1 mouse cellular context compared by ENCODE assay signal in the genomic region with DNA sequence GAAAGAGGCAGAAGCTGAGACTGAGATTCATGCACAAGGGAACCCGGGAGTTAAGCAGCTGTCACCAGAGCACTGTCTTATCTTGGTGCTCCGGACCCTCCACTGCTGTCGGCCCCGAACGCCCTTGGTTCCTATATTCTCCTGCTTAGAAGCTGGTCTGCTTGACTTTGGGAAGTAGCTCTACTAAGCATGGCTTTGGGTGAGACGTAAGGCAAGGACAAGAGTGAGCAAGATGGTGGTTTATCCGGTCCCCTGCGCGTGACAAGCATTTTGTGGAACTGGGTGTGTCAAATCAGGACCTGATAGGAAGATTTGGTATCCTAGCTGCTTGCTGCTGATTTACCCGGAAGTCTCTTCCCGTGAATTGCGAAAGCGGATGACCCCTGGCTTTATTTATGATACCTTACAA.
A peak's percentile ranks its signal among the peaks of the same experiment; 100 is the strongest.
TF ChIP-seq lines count a peak whose summit lies in the region.

No protein-coding gene starts in this region.

TF ChIP-seq in MEL, 35 proteins besides CTCF, POLR2A, EP300 and RAD21:
- 0 out of 2 replicates have a peak, but pooled peaks have one; percentile 8 for TF ChIP-seq NRF1 (IDR thresholded peaks at IDR 0.05; ENCODE audit: insufficient read depth, low read depth, low read length, poor library complexity, severe bottlenecking)
- TF ChIP-seq GATA1 (IDR thresholded peaks at IDR 0.05; ENCODE audit: low read depth, low read length) = peak; percentile 26; the same call in 1 of the 2 replicates
- TF ChIP-seq ZMIZ1 (IDR thresholded peaks at IDR 0.05; ENCODE audit: low read depth, low read length) = no peak
- peak; percentile 83 for TF ChIP-seq RCOR1 (IDR thresholded peaks at IDR 0.05; ENCODE audit: low read depth, low read length)
- 0 out of 2 replicates have a peak, but pooled peaks have one; percentile 16 for TF ChIP-seq MYC (IDR thresholded peaks at IDR 0.05; ENCODE audit: low read depth, low read length)
- TF ChIP-seq POLR2AphosphoS5 (IDR thresholded peaks at IDR 0.05; ENCODE audit: borderline replicate concordance, low read depth, low read length) = no peak
- no peak for TF ChIP-seq JUND (IDR thresholded peaks at IDR 0.05; ENCODE audit: low read depth, low read length)
- TF ChIP-seq MEF2A (IDR thresholded peaks at IDR 0.05; ENCODE audit: extremely low read depth, insufficient replicate concordance, low read depth, low read length, poor library complexity, severe bottlenecking) = no peak
- 0 out of 2 replicates have a peak, but pooled peaks have one; percentile 9 for TF ChIP-seq USF1 (IDR thresholded peaks at IDR 0.05; ENCODE audit: low read depth, low read length)
- peak; percentile 79 for TF ChIP-seq BHLHE40 (IDR thresholded peaks at IDR 0.05; ENCODE audit: borderline replicate concordance, low read depth, low read length)
- peak; percentile 62; the same call in 1 of the 2 replicates for TF ChIP-seq ELF1 (IDR thresholded peaks at IDR 0.05; ENCODE audit: low read depth, low read length)
- TF ChIP-seq MXI1 (IDR thresholded peaks at IDR 0.05; ENCODE audit: low read depth, low read length) = 0 out of 2 replicates have a peak, but pooled peaks have one; percentile 2
- TF ChIP-seq ETS1 (IDR thresholded peaks at IDR 0.05; ENCODE audit: low read depth, low read length) = 0 out of 2 replicates have a peak, but pooled peaks have one; percentile 14
